Mouse (Mus musculus): ENCODE results near the gene Cldn22. TPM values are rescaled to one million over a fixed set of nuclear protein-coding genes. Genes with fewer than 3 reads are reported as not detected.
"Not testable (repeated sequence)": the region's sequence is repeated elsewhere in the genome, so short reads cannot be mapped to it uniquely, and the experiment has no call there.

Cldn22 gene
- polyA plus RNA-seq, 1 experiment, result not detected

GRCm38 (mm10) chr8:47821843-47822242 is 2.4 kb upstream of the Cldn22 start, which contains the start of gene Cldn24:
Gene Cldn24 (plus strand): TSS chr8:47822143.
- no peaks in the 10 kb centered on the region for H3K4me1 ChIP-seq (ENCODE audit: control insufficient read depth, insufficient read depth, low read length)
- H3K9me3 ChIP-seq (replicated peaks; ENCODE audit: control insufficient read depth, insufficient read depth, low read length, poor library complexity, severe bottlenecking), result no peaks in the 10 kb centered on the region
- no peak within 1 kb of the TSS for H3K27ac ChIP-seq (ENCODE audit: insufficient read depth, low read length)
- H3K9ac ChIP-seq (ENCODE audit: low read depth, poor library complexity, severe bottlenecking), result no peak within 1 kb of the TSS
- H3K4me3 ChIP-seq (ENCODE audit: low read depth, low read length), result no peak within 1 kb of the TSS
- TF ChIP-seq EP300 (IDR thresholded peaks at IDR 0.05; ENCODE audit: insufficient read depth, low read depth, low read length) (no peak), CTCF (IDR thresholded peaks at IDR 0.05; ENCODE audit: low read depth, low read length) (no peak), POLR2A (IDR thresholded peaks at IDR 0.05; ENCODE audit: insufficient read depth, low read length) (no peak)
- no peaks in the 10 kb centered on the region for H3K27me3 ChIP-seq (ENCODE audit: control insufficient read depth, insufficient read depth, low read length, poor library complexity, severe bottlenecking)
- H3K36me3 ChIP-seq (ENCODE audit: control insufficient read depth, insufficient read depth, low read length, poor library complexity, severe bottlenecking), result no peaks in the 10 kb centered on the region

GRCm38 (mm10) chr8:47822541-47822940 is 1.7 kb upstream of the Cldn22 start:
- not testable (repeated sequence) for H3K27me3 ChIP-seq (ENCODE audit: control insufficient read depth, insufficient read depth, low read length, poor library complexity, severe bottlenecking); H3K36me3 ChIP-seq (ENCODE audit: control insufficient read depth, insufficient read depth, low read length, poor library complexity, severe bottlenecking); H3K9me3 ChIP-seq (replicated peaks; ENCODE audit: control insufficient read depth, insufficient read depth, low read length, poor library complexity, severe bottlenecking); H3K9ac ChIP-seq (ENCODE audit: low read depth, poor library complexity, severe bottlenecking); H3K4me3 ChIP-seq (ENCODE audit: low read depth, low read length); H3K4me1 ChIP-seq (ENCODE audit: control insufficient read depth, insufficient read depth, low read length); H3K27ac ChIP-seq (ENCODE audit: insufficient read depth, low read length)

DNA sequence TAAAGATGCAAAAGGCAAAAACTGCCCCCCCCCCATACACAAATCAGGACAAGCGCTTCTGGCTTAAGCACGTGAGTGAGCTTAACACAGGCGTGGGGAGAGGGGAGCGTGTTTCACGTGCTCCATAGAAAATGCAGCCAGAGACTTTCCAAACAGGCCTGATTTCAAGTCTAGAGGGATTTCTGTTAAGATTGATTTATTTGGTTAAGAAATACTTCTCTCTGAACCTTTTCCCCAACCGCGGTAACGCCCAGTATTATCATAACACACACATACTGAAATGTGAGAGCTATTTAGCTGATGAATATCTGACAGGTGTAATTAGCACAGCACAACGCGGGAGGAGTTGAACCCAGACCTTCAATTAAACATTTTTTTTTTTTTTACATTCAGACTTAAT is 505 bp upstream of the Cldn22 start:
- H3K9me3 ChIP-seq (replicated peaks; ENCODE audit: control insufficient read depth, insufficient read depth, low read length, poor library complexity, severe bottlenecking), result no peaks in the 10 kb centered on the region
- no peak overlapping the region for H3K4me3 ChIP-seq (ENCODE audit: low read depth, low read length)
- no peaks in the 10 kb centered on the region for H3K27me3 ChIP-seq (ENCODE audit: control insufficient read depth, insufficient read depth, low read length, poor library complexity, severe bottlenecking)
- H3K9ac ChIP-seq (ENCODE audit: low read depth, poor library complexity, severe bottlenecking), result no peak overlapping the region
- no peaks in the 10 kb centered on the region for H3K36me3 ChIP-seq (ENCODE audit: control insufficient read depth, insufficient read depth, low read length, poor library complexity, severe bottlenecking)
- no peak overlapping the region for H3K27ac ChIP-seq (ENCODE audit: insufficient read depth, low read length)
- H3K4me1 ChIP-seq (ENCODE audit: control insufficient read depth, insufficient read depth, low read length), result no peaks in the 10 kb centered on the region
- TF ChIP-seq POLR2A (IDR thresholded peaks at IDR 0.05; ENCODE audit: insufficient read depth, low read length) (no peak), EP300 (IDR thresholded peaks at IDR 0.05; ENCODE audit: insufficient read depth, low read depth, low read length) (no peak), CTCF (IDR thresholded peaks at IDR 0.05; ENCODE audit: low read depth, low read length) (no peak)

- TF ChIP-seq POLR2A (IDR thresholded peaks at IDR 0.05; ENCODE audit: insufficient read depth, low read length) (no peak), CTCF (IDR thresholded peaks at IDR 0.05; ENCODE audit: low read depth, low read length) (no peak), EP300 (IDR thresholded peaks at IDR 0.05; ENCODE audit: insufficient read depth, low read depth, low read length) (no peak)
- Histone ChIP-seq H3K27me3 (ENCODE audit: control insufficient read depth, insufficient read depth, low read length, poor library complexity, severe bottlenecking) (no peaks in the 10 kb centered on the region), H3K27ac (ENCODE audit: insufficient read depth, low read length) (no peak overlapping the region), H3K9me3 (replicated peaks; ENCODE audit: control insufficient read depth, insufficient read depth, low read length, poor library complexity, severe bottlenecking) (no peaks in the 10 kb centered on the region), H3K9ac (ENCODE audit: low read depth, poor library complexity, severe bottlenecking) (no peak overlapping the region), H3K4me3 (ENCODE audit: low read depth, low read length) (no peak overlapping the region), H3K36me3 (ENCODE audit: control insufficient read depth, insufficient read depth, low read length, poor library complexity, severe bottlenecking) (peaks cover 3% of the 10 kb centered on the region; the same call in 1 of the 2 replicates), H3K4me1 (ENCODE audit: control insufficient read depth, insufficient read depth, low read length) (no peaks in the 10 kb centered on the region)
Measured at GRCm38 (mm10) chr8:47825596-47825995, 1.3 kb downstream of the Cldn22 start.

GRCm38 (mm10) chr8:47826911-47827310 is 2.6 kb downstream of the Cldn22 start:
- H3K9me3 ChIP-seq (replicated peaks; ENCODE audit: control insufficient read depth, insufficient read depth, low read length, poor library complexity, severe bottlenecking), result no peaks in the 10 kb centered on the region
- no peak overlapping the region for H3K9ac ChIP-seq (ENCODE audit: low read depth, poor library complexity, severe bottlenecking)
- no peaks in the 10 kb centered on the region for H3K27me3 ChIP-seq (ENCODE audit: control insufficient read depth, insufficient read depth, low read length, poor library complexity, severe bottlenecking)
- no peak overlapping the region for H3K27ac ChIP-seq (ENCODE audit: insufficient read depth, low read length)
- H3K36me3 ChIP-seq (ENCODE audit: control insufficient read depth, insufficient read depth, low read length, poor library complexity, severe bottlenecking), result peaks cover 8% of the 10 kb centered on the region; the same call in 1 of the 2 replicates
- H3K4me1 ChIP-seq (ENCODE audit: control insufficient read depth, insufficient read depth, low read length), result no peaks in the 10 kb centered on the region
- no peak for TF ChIP-seq CTCF (IDR thresholded peaks at IDR 0.05; ENCODE audit: low read depth, low read length)
- H3K4me3 ChIP-seq (ENCODE audit: low read depth, low read length), result no peak overlapping the region

GRCm38 (mm10) chr8:47832616-47833015 is 8.3 kb downstream of the Cldn22 start:
- H3K4me3 ChIP-seq (ENCODE audit: low read depth, low read length), result no peak overlapping the region
- H3K27ac ChIP-seq (ENCODE audit: insufficient read depth, low read length), result no peak overlapping the region
- H3K4me1 ChIP-seq (ENCODE audit: control insufficient read depth, insufficient read depth, low read length), result no peaks in the 10 kb centered on the region
- no peaks in the 10 kb centered on the region for H3K9me3 ChIP-seq (replicated peaks; ENCODE audit: control insufficient read depth, insufficient read depth, low read length, poor library complexity, severe bottlenecking)
- peaks cover 8% of the 10 kb centered on the region; the same call in 1 of the 2 replicates for H3K36me3 ChIP-seq (ENCODE audit: control insufficient read depth, insufficient read depth, low read length, poor library complexity, severe bottlenecking)
- H3K9ac ChIP-seq (ENCODE audit: low read depth, poor library complexity, severe bottlenecking), result no peak overlapping the region
- TF ChIP-seq POLR2A (IDR thresholded peaks at IDR 0.05; ENCODE audit: insufficient read depth, low read length) (no peak), EP300 (IDR thresholded peaks at IDR 0.05; ENCODE audit: insufficient read depth, low read depth, low read length) (no peak), CTCF (IDR thresholded peaks at IDR 0.05; ENCODE audit: low read depth, low read length) (no peak)
- no peaks in the 10 kb centered on the region for H3K27me3 ChIP-seq (ENCODE audit: control insufficient read depth, insufficient read depth, low read length, poor library complexity, severe bottlenecking)
